In the genomic region with DNA sequence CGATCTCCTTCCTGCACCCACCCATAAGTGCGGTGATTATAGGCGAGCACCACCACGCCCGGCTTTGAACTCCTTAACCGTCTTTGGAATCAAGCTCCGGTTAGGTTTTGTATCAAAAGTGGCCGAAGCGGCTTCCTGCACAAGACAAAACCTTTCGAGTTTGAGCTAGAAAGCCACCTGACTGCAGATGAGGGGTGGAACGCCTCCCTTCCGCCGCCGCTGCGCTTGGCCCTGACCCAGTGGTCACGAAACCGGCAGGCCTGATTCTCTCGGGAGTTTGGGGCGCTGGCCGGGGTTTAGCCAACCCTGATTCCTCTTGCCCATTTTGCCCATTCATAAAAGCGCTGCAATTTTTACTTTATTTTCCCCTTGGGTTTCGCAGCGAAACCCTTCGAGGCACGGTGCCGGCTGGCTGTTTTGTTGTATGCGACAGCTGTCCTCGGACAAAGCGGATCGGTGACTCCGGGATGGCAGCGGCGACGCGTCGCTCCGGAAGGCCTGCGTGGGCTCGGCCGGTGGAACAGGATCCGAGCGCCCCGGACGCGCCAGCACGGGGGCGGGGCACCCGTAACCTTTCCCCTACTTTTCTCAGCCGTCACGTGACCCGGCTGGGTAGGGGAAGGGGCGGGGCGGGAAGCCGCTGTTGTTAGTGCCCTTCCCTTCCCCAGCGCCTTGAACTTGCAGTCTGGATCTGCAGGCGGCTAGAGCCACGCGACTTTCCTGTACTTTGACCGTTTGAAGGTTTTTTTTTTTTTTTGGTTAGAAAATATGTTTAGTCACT, we compare ENCODE assay signal across 8 mouse cellular contexts. TPM values are rescaled to one million over a fixed set of nuclear protein-coding genes. Genes with fewer than 3 reads are reported as not detected.
DNase-seq lines count a peak whose midpoint lies in the region; ATAC-seq and TF ChIP-seq lines count a peak whose summit lies in the region.

No protein-coding gene starts in this region.

- H3K4me2 ChIP-seq in heart, embryonic 13.5 days: peak overlapping the region; percentile 98
- H3K4me2 ChIP-seq in liver, embryonic 15.5 days: peak overlapping the region; percentile 95
- H3K4me2 ChIP-seq in neural tube, embryonic 11.5 days (ENCODE audit: low read depth): peak overlapping the region; percentile 78
- H3K4me2 ChIP-seq in stomach, postnatal 0 days (replicated peaks; ENCODE audit: low read depth): peak overlapping the region; percentile 97

- peaks cover 4% of the 10 kb centered on the region; the same call in 1 of the 2 replicates for H3K9me3 ChIP-seq in erythroblast, embryonic 14.5 days (ENCODE audit: control insufficient read depth, low read length)
- H3K9me3 ChIP-seq in heart, embryonic 13.5 days: no peaks in the 10 kb centered on the region
- H3K9me3 ChIP-seq in liver, embryonic 15.5 days (replicated peaks): no peaks in the 10 kb centered on the region
- H3K9me3 ChIP-seq in neural tube, embryonic 11.5 days (ENCODE audit: control insufficient read depth, low read length): no peaks in the 10 kb centered on the region
- H3K9me3 ChIP-seq in stomach, postnatal 0 days (ENCODE audit: control insufficient read depth, low read length): no peaks in the 10 kb centered on the region

- peak overlapping the region; percentile 96 for H3K27ac ChIP-seq in heart, embryonic 13.5 days (replicated peaks)
- peak overlapping the region; percentile 82 for H3K27ac ChIP-seq in liver, embryonic 15.5 days (replicated peaks)
- peak overlapping the region; percentile 63; the same call in 1 of the 2 replicates for H3K27ac ChIP-seq in neural tube, embryonic 11.5 days (ENCODE audit: low read depth, low read length)
- H3K27ac ChIP-seq in stomach, postnatal 0 days (replicated peaks): peak overlapping the region; percentile 96

- no peak; the same call in 1 of the 2 replicates for TF ChIP-seq CTCF in stomach, postnatal 0 days (IDR thresholded peaks at IDR 0.05; ENCODE audit: low read depth)

- H3K36me3 ChIP-seq in erythroblast, embryonic 14.5 days (ENCODE audit: control insufficient read depth): no peaks in the 10 kb centered on the region
- H3K36me3 ChIP-seq in heart, embryonic 13.5 days: no peaks in the 10 kb centered on the region
- no peaks in the 10 kb centered on the region for H3K36me3 ChIP-seq in liver, embryonic 15.5 days (replicated peaks)
- no peaks in the 10 kb centered on the region for H3K36me3 ChIP-seq in neural tube, embryonic 11.5 days (ENCODE audit: control insufficient read depth, insufficient read depth, low read length)
- H3K36me3 ChIP-seq in stomach, postnatal 0 days (ENCODE audit: control insufficient read depth, insufficient read depth, low read length): no peaks in the 10 kb centered on the region

- TF ChIP-seq EP300 in stomach, postnatal 0 days (optimal IDR thresholded peaks at IDR 0.05): peak; percentile 46

- peaks cover 75% of the 10 kb centered on the region for H3K4me1 ChIP-seq in erythroblast, embryonic 14.5 days (ENCODE audit: control insufficient read depth)
- peaks cover 48% of the 10 kb centered on the region for H3K4me1 ChIP-seq in heart, embryonic 13.5 days
- H3K4me1 ChIP-seq in liver, embryonic 15.5 days (replicated peaks): peaks cover 79% of the 10 kb centered on the region
- H3K4me1 ChIP-seq in neural tube, embryonic 11.5 days (ENCODE audit: control insufficient read depth, insufficient read depth, low read length): peaks cover 8% of the 10 kb centered on the region; the same call in 1 of the 2 replicates
- H3K4me1 ChIP-seq in stomach, postnatal 0 days (replicated peaks; ENCODE audit: control insufficient read depth, insufficient read depth): peaks cover 13% of the 10 kb centered on the region

- H3K4me3 ChIP-seq in erythroblast, embryonic 14.5 days (replicated peaks): peak overlapping the region; percentile 76
- H3K4me3 ChIP-seq in heart, embryonic 13.5 days: peak overlapping the region; percentile 78
- peak overlapping the region; percentile 63 for H3K4me3 ChIP-seq in liver, embryonic 15.5 days (replicated peaks)
- peak overlapping the region; percentile 34 for H3K4me3 ChIP-seq in neural tube, embryonic 11.5 days (ENCODE audit: low read depth, low read length)
- peak overlapping the region; percentile 74 for H3K4me3 ChIP-seq in stomach, postnatal 0 days (ENCODE audit: low read depth, low read length)

- WGBS in heart, embryonic 13.5 days: under 1% methylated on average over 59 of the region's 59 CpGs
- WGBS in liver, embryonic 15.5 days (ENCODE audit: insufficient replicate concordance): under 1% methylated on average over 59 of the region's 59 CpGs
- WGBS in neural tube, embryonic 11.5 days: under 1% methylated on average over 59 of the region's 59 CpGs
- WGBS in stomach, postnatal 0 days: under 1% methylated on average over 59 of the region's 59 CpGs

- DNase-seq in CD4-positive, CD25-positive, alpha-beta regulatory T cell, adult 2 months (ENCODE audit: low read depth, low spot score): peak; percentile 95
- DNase-seq in brain, adult 2 months (ENCODE audit: low read depth, low spot score): peak; percentile 68
- DNase-seq in kidney, postnatal 10 days: peak; percentile 98
- DNase-seq in neural tube, embryonic 11.5 days (ENCODE audit: low spot score): peak; percentile 92
- DNase-seq in stomach, postnatal 0 days (ENCODE audit: low spot score): peak; percentile 98

- peak; percentile 64 for ATAC-seq in heart, embryonic 13.5 days (ENCODE audit: extremely low read depth, insufficient number of reproducible peaks, low FRiP score, low TSS enrichment)
- peak; percentile 43 for ATAC-seq in liver, embryonic 15.5 days (ENCODE audit: insufficient read depth)
- peak; percentile 73 for ATAC-seq in neural tube, embryonic 11.5 days (ENCODE audit: insufficient read depth, low FRiP score, low TSS enrichment)
- ATAC-seq in stomach, postnatal 0 days (ENCODE audit: low FRiP score, low TSS enrichment): peak; percentile 80

- no peaks in the 10 kb centered on the region for H3K27me3 ChIP-seq in erythroblast, embryonic 14.5 days (ENCODE audit: control insufficient read depth)
- H3K27me3 ChIP-seq in heart, embryonic 13.5 days (replicated peaks): no peaks in the 10 kb centered on the region
- H3K27me3 ChIP-seq in liver, embryonic 15.5 days: no peaks in the 10 kb centered on the region
- peaks cover 25% of the 10 kb centered on the region for H3K27me3 ChIP-seq in neural tube, embryonic 11.5 days (ENCODE audit: control insufficient read depth, insufficient read depth, low read length)
- H3K27me3 ChIP-seq in stomach, postnatal 0 days (ENCODE audit: control insufficient read depth, insufficient read depth, low read length): no peaks in the 10 kb centered on the region

- H3K9ac ChIP-seq in heart, embryonic 13.5 days: peak overlapping the region; percentile 90
- H3K9ac ChIP-seq in liver, embryonic 15.5 days: peak overlapping the region; percentile 62
- peak overlapping the region; percentile 44; the same call in 1 of the 2 replicates for H3K9ac ChIP-seq in neural tube, embryonic 11.5 days (ENCODE audit: low read length)
- H3K9ac ChIP-seq in stomach, postnatal 0 days (ENCODE audit: low read length): peak overlapping the region; percentile 83

RNA-seq across cellular contexts. Expression of gene Cpt1a, which starts 3.0 kb away (rescaled TPM):
- polyA plus RNA-seq in erythroblast, embryonic 14.5 days (2012): 0.04 and 0.29 TPM in 2 replicates
- polyA plus RNA-seq in heart, embryonic 13.5 days (2015; fragmentation: Nextera tagmentation; extraction: Ambion mirVana): 23.1 and 23.8 TPM in 2 replicates
- 5.8 and 6.8 TPM in 2 replicates for polyA plus RNA-seq in liver, embryonic 15.5 days (2015; fragmentation: Nextera tagmentation; extraction: Ambion mirVana)
- 6.6 and 8.0 TPM in 2 replicates for polyA plus RNA-seq in neural tube, embryonic 11.5 days (2014; fragmentation: Nextera tagmentation; extraction: Ambion mirVana)
- 59.5 and 62.0 TPM in 2 replicates for polyA plus RNA-seq in stomach, postnatal 0 days (2015; fragmentation: Nextera tagmentation; extraction: Ambion mirVana)

RNA-seq across cellular contexts. Expression of gene Ighmbp2, which starts 42.3 kb away (rescaled TPM):
- polyA plus RNA-seq in erythroblast, embryonic 14.5 days (2012): 0.26 and 0.30 TPM in 2 replicates
- 5.8 TPM in 2 replicates for polyA plus RNA-seq in heart, embryonic 13.5 days (2015; fragmentation: Nextera tagmentation; extraction: Ambion mirVana)
- 2.4 and 2.5 TPM in 2 replicates for polyA plus RNA-seq in liver, embryonic 15.5 days (2015; fragmentation: Nextera tagmentation; extraction: Ambion mirVana)
- polyA plus RNA-seq in neural tube, embryonic 11.5 days (2014; fragmentation: Nextera tagmentation; extraction: Ambion mirVana): 7.7 and 8.0 TPM in 2 replicates
- polyA plus RNA-seq in stomach, postnatal 0 days (2015; fragmentation: Nextera tagmentation; extraction: Ambion mirVana): 3.9 and 4.0 TPM in 2 replicates

RNA-seq across cellular contexts. Expression of gene Mrpl21, which starts 42.4 kb away (rescaled TPM):
- polyA plus RNA-seq in erythroblast, embryonic 14.5 days (2012): 1.4 and 1.6 TPM in 2 replicates
- 93.0 and 103 TPM in 2 replicates for polyA plus RNA-seq in heart, embryonic 13.5 days (2015; fragmentation: Nextera tagmentation; extraction: Ambion mirVana)
- 47.8 and 52.7 TPM in 2 replicates for polyA plus RNA-seq in liver, embryonic 15.5 days (2015; fragmentation: Nextera tagmentation; extraction: Ambion mirVana)
- polyA plus RNA-seq in neural tube, embryonic 11.5 days (2014; fragmentation: Nextera tagmentation; extraction: Ambion mirVana): 121 and 122 TPM in 2 replicates
- 81.6 and 87.2 TPM in 2 replicates for polyA plus RNA-seq in stomach, postnatal 0 days (2015; fragmentation: Nextera tagmentation; extraction: Ambion mirVana)

Comparison
In these comparisons a context has a peak if more than half of its experiments do, and no peak if none do; other contexts are left out.
1. Peak in every context shown above with its lines: DNase-seq, ATAC-seq, H3K4me3 ChIP-seq and H3K27ac ChIP-seq.
2. RNA of gene Mrpl21, which starts 42.4 kb away (polyA plus RNA-seq): 121 to 122 TPM in neural tube, embryonic 11.5 days, 93.0 to 103 TPM in heart, embryonic 13.5 days, 81.6 to 87.2 TPM in stomach, postnatal 0 days and 47.8 to 52.7 TPM in liver, embryonic 15.5 days; 1.4 to 1.6 TPM in erythroblast, embryonic 14.5 days; every median in the first group is over 10 times any median in the second.